Mouse (Mus musculus) fibroblast of lung, adult 2 months (primary cell): ENCODE data around the gene Myo3b.
A peak's percentile ranks its signal among the peaks of the same experiment; 100 is the strongest.

Experiments used
- DNase-seq: peaks from one replicate; pipeline ENCODE4 v3.0.0-alpha.2; 2011; ENCODE audit warnings: low read depth

The Myo3b gene

GRCm38 (mm10) chr2:70278425-70279277 lies 239.7 kb downstream of the Myo3b start:
- DNase-seq = no peak

- no peak for DNase-seq
Observed at GRCm38 (mm10) chr2:70284109-70284508, 245.2 kb downstream of the Myo3b start.

GRCm38 (mm10) chr2:70291063-70291462 lies 252.1 kb downstream of the Myo3b start:
- no peak for DNase-seq

DNA sequence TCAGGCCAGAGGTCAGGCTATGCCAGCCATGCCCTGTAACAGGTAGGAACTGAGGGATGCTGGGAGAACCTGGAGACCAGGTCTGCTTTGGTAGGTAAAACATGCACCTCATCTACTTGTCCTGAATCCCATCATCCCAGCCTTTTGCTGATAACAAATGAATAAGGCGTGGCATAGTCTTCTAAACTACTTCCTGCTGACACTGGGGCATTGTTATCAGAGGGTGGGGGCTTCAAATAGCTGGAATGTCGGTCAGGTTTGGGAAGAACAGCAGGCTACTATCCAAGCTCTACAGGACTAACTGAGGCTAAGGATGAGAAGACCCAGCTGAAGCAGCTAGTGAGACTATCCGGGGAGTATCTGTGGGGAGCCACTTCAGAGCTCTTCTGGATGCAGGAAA lies 253.8 kb downstream of the Myo3b start:
- DNase-seq = no peak

GRCm38 (mm10) chr2:70302905-70303304 lies 264.0 kb downstream of the Myo3b start:
- no peak for DNase-seq

DNA sequence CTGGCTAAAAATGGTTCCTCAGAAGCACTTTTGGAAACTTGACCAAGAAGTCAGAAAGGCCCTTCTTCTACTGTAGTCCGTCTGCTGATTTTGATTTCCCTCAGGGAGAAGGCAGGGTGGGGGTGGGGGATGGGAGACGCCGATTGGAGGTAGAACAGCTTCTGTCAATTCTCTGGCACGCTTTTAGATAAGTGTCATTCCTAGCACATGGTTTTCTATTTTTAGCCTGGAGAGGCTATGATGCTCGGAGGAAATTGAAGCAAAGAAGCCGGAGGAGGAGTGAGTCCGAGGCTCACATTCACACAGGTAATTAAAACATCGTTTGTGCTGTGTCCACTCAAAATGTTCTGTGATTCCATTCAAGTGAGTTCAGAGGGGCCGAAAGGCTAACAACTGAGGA lies 276.2 kb downstream of the Myo3b start:
- DNase-seq = no peak

- no peak for DNase-seq
Observed at GRCm38 (mm10) chr2:70315734-70316133, 276.8 kb downstream of the Myo3b start.

DNA sequence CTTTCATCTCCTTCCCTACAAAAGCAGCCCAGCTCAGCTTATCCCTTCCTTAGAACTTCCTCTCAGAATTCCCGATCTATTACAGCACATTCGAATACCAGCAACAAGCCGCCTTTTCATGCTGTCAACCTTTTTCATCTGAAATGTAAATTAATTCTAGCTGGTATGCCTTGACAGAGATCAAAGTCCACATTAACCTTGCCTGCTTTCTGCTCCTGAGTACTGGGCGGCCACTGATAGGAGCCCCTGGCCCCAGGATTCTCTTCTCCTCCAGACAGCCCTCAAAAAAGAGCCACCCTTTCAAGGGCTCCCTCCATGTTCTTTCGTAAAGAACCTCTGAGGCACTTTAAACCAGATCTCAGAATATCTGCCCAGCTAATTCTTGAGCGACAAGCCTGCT lies 278.9 kb downstream of the Myo3b start:
- no peak for DNase-seq

DNA sequence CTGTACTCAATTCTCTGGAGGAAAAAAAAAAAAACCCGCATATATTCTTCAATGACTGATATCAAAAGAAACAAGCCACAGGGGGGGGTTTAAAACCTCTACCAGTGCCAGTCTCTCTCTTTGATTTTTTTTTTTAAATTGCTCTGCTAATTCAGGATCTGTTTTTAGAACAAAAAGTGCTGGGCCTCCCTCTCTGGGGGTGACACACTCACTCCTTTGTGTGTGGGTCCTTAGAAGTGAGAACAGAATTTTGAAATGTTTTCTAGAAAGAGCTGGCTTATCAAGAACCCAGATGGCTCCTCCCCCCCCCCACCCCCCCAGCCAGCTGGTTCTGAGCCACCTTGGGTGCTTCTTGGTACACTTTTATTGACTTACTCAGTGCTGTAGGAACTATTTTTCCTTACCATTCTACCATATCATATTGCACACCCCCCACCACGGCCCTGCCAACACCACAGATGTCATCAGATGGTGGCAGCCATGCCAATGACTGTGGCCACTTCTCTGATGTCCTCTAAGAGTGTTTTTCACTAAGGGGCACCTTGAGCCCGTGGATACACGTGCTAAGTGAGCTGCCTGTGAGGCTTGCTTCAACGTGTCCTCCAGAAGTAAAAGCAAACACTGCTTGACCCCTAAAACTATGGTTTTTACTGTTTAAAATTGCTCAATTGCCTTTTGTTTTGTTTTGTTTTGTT lies 280.1 kb downstream of the Myo3b start:
- no peak for DNase-seq

DNA sequence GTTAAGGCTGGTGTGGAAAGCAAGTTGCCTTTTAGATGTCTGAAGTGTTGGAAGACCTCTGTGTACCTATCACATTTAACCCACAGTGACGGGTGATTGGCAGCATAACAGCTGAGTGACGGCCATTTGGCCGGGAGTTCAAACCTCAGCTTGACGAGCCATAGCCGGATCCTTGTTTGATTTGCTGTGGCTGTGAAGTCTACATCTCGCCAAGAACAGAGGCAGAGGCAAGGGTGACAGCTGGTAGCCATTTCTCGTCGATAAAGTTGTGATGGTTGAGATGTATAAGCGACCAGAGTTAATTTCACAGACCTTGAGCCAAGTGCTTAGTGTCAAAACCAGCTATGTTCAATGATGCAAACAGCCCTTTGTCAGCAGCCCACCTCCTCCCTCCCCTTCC lies 283.8 kb downstream of the Myo3b start:
- DNase-seq = no peak

DNA sequence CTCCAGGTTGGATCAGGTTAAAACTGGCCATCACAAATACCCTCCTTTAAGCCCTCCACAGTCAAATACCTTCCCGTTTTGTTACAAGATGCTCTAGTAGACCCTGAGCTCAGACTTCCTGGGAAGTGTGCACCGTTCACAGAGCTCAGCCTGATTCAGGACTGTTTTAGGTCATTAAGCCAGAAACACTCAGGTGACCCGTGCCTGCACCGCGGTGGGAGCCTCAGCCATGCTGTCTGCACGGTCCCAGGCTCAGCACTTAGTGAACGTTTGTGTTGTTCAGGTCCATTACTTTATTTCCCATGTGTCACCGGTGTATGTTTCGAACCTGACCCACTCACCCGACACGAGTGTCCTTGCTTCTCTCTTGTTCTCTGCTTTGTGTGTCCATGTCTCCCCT lies 288.7 kb downstream of the Myo3b start:
- DNase-seq = no peak

DNA sequence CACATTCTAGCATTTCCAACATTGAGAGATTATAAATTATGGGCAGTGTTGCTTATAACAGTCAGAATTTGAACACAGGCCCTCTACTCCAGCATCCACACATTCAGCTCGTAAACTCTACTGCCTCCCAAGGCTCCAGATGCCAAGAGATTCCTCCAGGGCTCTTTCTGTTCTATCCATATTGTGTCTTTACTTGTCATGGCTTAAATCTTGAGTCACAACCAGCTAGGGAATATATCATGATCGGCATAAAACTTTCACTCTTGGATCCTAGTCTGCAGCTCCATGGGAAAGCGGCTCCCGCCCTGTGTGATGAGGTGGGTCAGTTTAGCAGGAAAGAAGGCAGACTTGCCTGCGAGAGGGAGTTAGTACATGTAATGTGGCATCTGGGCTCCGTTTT lies 294.0 kb downstream of the Myo3b start:
- no peak for DNase-seq

DNA sequence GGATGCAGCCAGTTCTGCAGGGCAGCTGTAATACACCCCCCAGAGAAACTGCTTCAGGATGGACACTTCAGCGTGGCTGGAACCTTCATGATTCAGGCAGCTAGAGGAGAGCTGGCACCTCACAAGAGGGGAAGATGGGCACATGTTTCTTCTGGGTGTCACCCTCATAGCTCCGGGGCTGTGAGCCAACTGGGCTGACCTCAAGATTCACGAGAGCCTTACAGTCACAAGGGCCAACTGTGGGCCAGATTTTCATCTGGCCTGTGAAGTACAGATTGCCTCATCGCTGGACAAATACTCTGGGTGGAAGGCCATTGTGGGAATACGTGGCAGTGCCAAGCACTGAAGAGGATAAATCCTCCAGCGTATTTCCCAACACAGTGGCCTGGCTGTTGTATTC lies 294.6 kb downstream of the Myo3b start:
- DNase-seq = peak; percentile 21

DNA sequence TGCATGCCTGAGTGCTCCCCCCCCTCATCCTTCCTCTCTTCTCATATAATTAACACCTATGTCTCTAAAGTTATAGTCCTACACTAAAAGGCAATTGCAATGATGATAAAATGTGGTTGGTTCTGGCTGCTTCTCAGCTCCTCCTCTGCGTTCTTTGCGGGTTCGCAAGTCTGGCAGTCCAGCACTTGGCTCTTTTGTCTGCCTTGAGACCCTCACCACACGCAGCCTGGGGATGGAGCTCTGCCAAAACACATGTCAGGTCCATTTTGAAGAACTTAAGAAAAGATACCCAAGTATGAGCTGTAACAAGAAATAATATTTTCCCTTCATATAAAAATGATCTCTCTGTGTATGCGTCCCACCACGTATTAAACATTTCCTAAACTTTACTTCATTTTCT lies 297.6 kb downstream of the Myo3b start:
- no peak for DNase-seq

DNA sequence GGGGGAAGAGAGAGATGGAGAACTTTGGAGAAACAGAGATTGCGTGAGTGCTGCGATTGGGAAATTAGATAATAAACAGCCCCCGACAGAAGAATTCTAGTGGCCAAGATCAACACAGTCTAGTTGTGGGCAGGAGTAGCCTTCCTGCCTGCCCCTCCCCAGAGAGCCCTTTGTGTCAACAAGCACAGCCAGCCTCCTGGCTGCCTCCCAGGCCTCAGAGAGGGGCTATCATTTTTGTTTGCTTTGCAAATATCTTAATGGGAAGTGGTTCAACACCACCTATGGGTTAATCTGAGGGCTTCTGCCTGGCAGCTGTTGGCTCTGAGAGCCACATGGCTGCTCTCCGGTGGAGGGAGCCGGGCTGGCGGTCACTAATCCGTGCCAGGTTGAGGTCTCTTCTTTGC lies 298.3 kb downstream of the Myo3b start:
- peak; percentile 36 for DNase-seq

DNA sequence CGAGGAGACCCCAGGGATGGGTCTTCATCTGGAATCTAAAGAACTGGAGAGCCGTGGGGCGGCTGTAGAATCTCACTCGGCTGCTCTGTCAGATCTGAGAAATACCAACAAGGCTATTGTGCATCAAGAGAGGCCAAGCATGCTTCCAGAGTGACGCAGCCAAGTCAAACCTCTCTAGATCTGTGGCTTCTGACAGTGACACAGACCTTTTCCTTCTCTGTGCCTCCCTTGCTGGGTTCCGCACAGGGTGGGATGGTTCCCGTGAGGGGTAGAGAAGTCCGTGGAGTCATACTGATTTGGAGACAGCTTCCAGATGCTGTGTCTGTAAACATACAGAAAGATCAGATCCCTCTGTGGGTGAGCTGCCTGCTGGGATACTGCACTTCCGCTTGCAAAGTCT lies 298.9 kb downstream of the Myo3b start:
- DNase-seq = no peak

- no peak for DNase-seq
Observed at GRCm38 (mm10) chr2:70339061-70339460, 300.1 kb downstream of the Myo3b start.

GRCm38 (mm10) chr2:70339501-70339900 lies 300.6 kb downstream of the Myo3b start:
- no peak for DNase-seq

GRCm38 (mm10) chr2:70340224-70340623 lies 301.3 kb downstream of the Myo3b start:
- no peak for DNase-seq

- no peak for DNase-seq
Observed at GRCm38 (mm10) chr2:70345126-70345525, 306.2 kb downstream of the Myo3b start.

- no peak for DNase-seq
Observed at GRCm38 (mm10) chr2:70347511-70347910, 308.6 kb downstream of the Myo3b start.

- no peak for DNase-seq
Observed at GRCm38 (mm10) chr2:70348793-70349553, 310.0 kb downstream of the Myo3b start.
